8 mouse cellular contexts compared by ENCODE assay signal in genomic region chr1:152462348-152462747, GRCm38 (mm10).
DNase-seq lines count a peak whose midpoint lies in the region; ATAC-seq and TF ChIP-seq lines count a peak whose summit lies in the region.

No protein-coding gene starts in this region.

- H3K4me1 ChIP-seq in embryonic facial prominence, embryonic 12.5 days: peaks cover 5% of the 10 kb centered on the region
- H3K4me1 ChIP-seq in embryonic facial prominence, embryonic 10.5 days: peaks cover 10% of the 10 kb centered on the region
- H3K4me1 ChIP-seq in limb, embryonic 13.5 days: peaks cover 6% of the 10 kb centered on the region; the same call in 1 of the 2 replicates
- H3K4me1 ChIP-seq in stomach, embryonic 16.5 days (ENCODE audit: control insufficient read depth, insufficient read depth, low read length): peaks cover 6% of the 10 kb centered on the region

- no peak for TF ChIP-seq CTCF in left cerebral cortex, adult 2 months (IDR thresholded peaks at IDR 0.05)

- H3K27me3 ChIP-seq in embryonic facial prominence, embryonic 12.5 days: no peaks in the 10 kb centered on the region
- H3K27me3 ChIP-seq in embryonic facial prominence, embryonic 10.5 days (replicated peaks; ENCODE audit: low read depth, poor library complexity, severe bottlenecking): no peaks in the 10 kb centered on the region
- H3K27me3 ChIP-seq in limb, embryonic 13.5 days: no peaks in the 10 kb centered on the region
- no peaks in the 10 kb centered on the region for H3K27me3 ChIP-seq in stomach, embryonic 16.5 days (ENCODE audit: control insufficient read depth, insufficient read depth, low read length)

- intact Hi-C loops in left cerebral cortex, adult 2 months (cut with DNase I): no loop called here

- ATAC-seq in embryonic facial prominence, embryonic 12.5 days (ENCODE audit: insufficient number of reproducible peaks, insufficient read depth, low FRiP score, low TSS enrichment): no peak
- no peak for ATAC-seq in limb, embryonic 13.5 days (ENCODE audit: low FRiP score, low read depth)
- no peak for ATAC-seq in stomach, embryonic 16.5 days (ENCODE audit: insufficient read depth, low FRiP score)
- ATAC-seq in monocyte, adult 5-6 weeks (replicated peaks; ENCODE audit: insufficient number of reproducible peaks, low FRiP score, low TSS enrichment, poor library complexity, severe bottlenecking): no peak

- H3K36me3 ChIP-seq in embryonic facial prominence, embryonic 12.5 days: no peaks in the 10 kb centered on the region
- no peaks in the 10 kb centered on the region for H3K36me3 ChIP-seq in embryonic facial prominence, embryonic 10.5 days (replicated peaks)
- H3K36me3 ChIP-seq in limb, embryonic 13.5 days: no peaks in the 10 kb centered on the region
- no peaks in the 10 kb centered on the region for H3K36me3 ChIP-seq in stomach, embryonic 16.5 days (ENCODE audit: control insufficient read depth, insufficient read depth, low read length)

- H3K27ac ChIP-seq in embryonic facial prominence, embryonic 12.5 days: 0 out of 2 replicates have a peak overlapping the region, but pooled peaks have one; percentile 32
- H3K27ac ChIP-seq in embryonic facial prominence, embryonic 10.5 days (replicated peaks): no peak overlapping the region
- H3K27ac ChIP-seq in left cerebral cortex, adult 2 months: peak overlapping the region; percentile 40; the same call in 1 of the 2 replicates
- peak overlapping the region; percentile 15; the same call in 1 of the 2 replicates for H3K27ac ChIP-seq in limb, embryonic 13.5 days
- peak overlapping the region; percentile 66 for H3K27ac ChIP-seq in stomach, embryonic 16.5 days (ENCODE audit: low read length)

- no peak overlapping the region for H3K9ac ChIP-seq in embryonic facial prominence, embryonic 12.5 days
- no peak overlapping the region for H3K9ac ChIP-seq in limb, embryonic 13.5 days
- no peak overlapping the region for H3K9ac ChIP-seq in stomach, embryonic 16.5 days (ENCODE audit: low read length)

- H3K9me3 ChIP-seq in embryonic facial prominence, embryonic 12.5 days: no peaks in the 10 kb centered on the region
- no peaks in the 10 kb centered on the region for H3K9me3 ChIP-seq in embryonic facial prominence, embryonic 10.5 days
- H3K9me3 ChIP-seq in limb, embryonic 13.5 days: no peaks in the 10 kb centered on the region
- no peaks in the 10 kb centered on the region for H3K9me3 ChIP-seq in stomach, embryonic 16.5 days (replicated peaks; ENCODE audit: control insufficient read depth, low read length)

- no peak overlapping the region for H3K4me2 ChIP-seq in embryonic facial prominence, embryonic 12.5 days (replicated peaks)
- no peak overlapping the region for H3K4me2 ChIP-seq in limb, embryonic 13.5 days (replicated peaks)
- H3K4me2 ChIP-seq in stomach, embryonic 16.5 days (ENCODE audit: low read depth, low read length): no peak overlapping the region

- H3K4me3 ChIP-seq in embryonic facial prominence, embryonic 12.5 days: no peak overlapping the region
- H3K4me3 ChIP-seq in embryonic facial prominence, embryonic 10.5 days: no peak overlapping the region
- H3K4me3 ChIP-seq in left cerebral cortex, adult 2 months: no peak overlapping the region
- H3K4me3 ChIP-seq in limb, embryonic 13.5 days: no peak overlapping the region
- H3K4me3 ChIP-seq in stomach, embryonic 16.5 days (replicated peaks; ENCODE audit: low read length): no peak overlapping the region

- DNase-seq in embryonic facial prominence, embryonic 10.5 days (ENCODE audit: low spot score): no peak
- no peak for DNase-seq in left cerebral cortex, adult 2 months (ENCODE audit: extremely low spot score in 1 of 2, low spot score in 2 of 2)
- no peak for DNase-seq in left cerebral cortex, adult 8-10 months (ENCODE audit: low spot score in 2 of 2)
- DNase-seq in embryo, embryonic 11 days: no peak

- WGBS in embryonic facial prominence, embryonic 12.5 days: 84% methylated on average over 7 of the region's 7 CpGs
- WGBS in embryonic facial prominence, embryonic 10.5 days: 87% methylated on average over 7 of the region's 7 CpGs
- 78% methylated on average over 7 of the region's 7 CpGs for WGBS in limb, embryonic 13.5 days
- WGBS in stomach, embryonic 16.5 days: 70% methylated on average over 7 of the region's 7 CpGs
